Mouse (Mus musculus) forebrain, postnatal 0 days (tissue): ENCODE data around the gene Tfdp1. TPM values are rescaled to one million over a fixed set of nuclear protein-coding genes. Genes with fewer than 3 reads are reported as not detected.
A peak's percentile ranks its signal among the peaks of the same experiment; 100 is the strongest.

Experiments used
- ATAC-seq: fragments of 200-750 bp; cut with Nextera tagmentation; 2 replicates; pipeline ENCODE4 v1.8.0; 2017; ENCODE audit warnings: mild to moderate bottlenecking, moderate library complexity
- DNase-seq: peaks from one replicate; pipeline ENCODE4 v3.0.0-alpha.2; 2015
- H3K27ac ChIP-seq: fragments of 300-500 bp; sonication (generic); 2 replicates; pipeline ENCODE4 v1.5.1; 2014; ENCODE audit warnings: low read depth, mild to moderate bottlenecking, antibody characterized with exemption, low read length, moderate library complexity, mixed read lengths
- H3K27me3 ChIP-seq: fragments of 300-500 bp; sonication (generic); 2 replicates; pipeline ENCODE4 v1.6.1; 2014; ENCODE audit warnings: mild to moderate bottlenecking, low read length, mixed read lengths; ENCODE audit not compliant: insufficient read depth
- H3K36me3 ChIP-seq: fragments of 300-500 bp; sonication (generic); 2 replicates; pipeline ENCODE4 v1.6.1; 2014; ENCODE audit warnings: mild to moderate bottlenecking, moderate library complexity; ENCODE audit not compliant: insufficient read depth
- H3K4me1 ChIP-seq: fragments of 300-500 bp; sonication (generic); 2 replicates; pipeline ENCODE4 v1.6.1; 2014; ENCODE audit warnings: antibody characterized with exemption; ENCODE audit not compliant: insufficient read depth
- H3K4me2 ChIP-seq: fragments of 300-500 bp; sonication (generic); 2 replicates; pipeline ENCODE4 v1.6.1; 2014; ENCODE audit warnings: low read depth, mild to moderate bottlenecking, moderate library complexity
- H3K4me3 ChIP-seq: fragments of 300-500 bp; sonication (generic); 2 replicates; pipeline ENCODE4 v1.5.1; 2014; ENCODE audit warnings: low read depth, low read length, mixed read lengths
- H3K9ac ChIP-seq: fragments of 300-500 bp; sonication (generic); 2 replicates; pipeline ENCODE4 v1.6.1; 2014; ENCODE audit warnings: mild to moderate bottlenecking
- H3K9me3 ChIP-seq: fragments of 300-500 bp; sonication (generic); 2 replicates; pipeline ENCODE4 v1.6.1; 2016; ENCODE audit warnings: low read length
- CTCF ChIP-seq: sonication (generic); IDR thresholded peaks from 2 replicates; pipeline ENCODE4 v1.5.1; 2016; ENCODE audit warnings: antibody characterized with exemption, control low read depth, low read depth
- WGBS: fragments of 180-500 bp; shearing (Covaris S2); extraction: QIAGEN DNeasy Blood & Tissue Kit; methylation state at CpG from one replicate; pipeline ENCODE4 v1.1.7; 2014; 5-methylcytosine and 5-hydroxymethylcytosine counted together
- polyA plus RNA-seq: library from polyadenylated mRNA; unstranded; fragments of >200 nt; fragmentation: Nextera tagmentation; extraction: Ambion mirVana; gene quantifications from 2 replicates; pipeline ENCODE4 v1.2.1, GENCODE M21; 2015
- total RNA-seq: library from RNA; depleted of rRNA; stranded (reverse); fragments of >200 nt; gene quantifications from 2 replicates; pipeline ENCODE4 v1.2.3, GENCODE M21; 2014

Gene Tfdp1
- total and polyA plus RNA-seq, 2 experiments from 2014 or later = 80.4 to 96.8 TPM

DNA sequence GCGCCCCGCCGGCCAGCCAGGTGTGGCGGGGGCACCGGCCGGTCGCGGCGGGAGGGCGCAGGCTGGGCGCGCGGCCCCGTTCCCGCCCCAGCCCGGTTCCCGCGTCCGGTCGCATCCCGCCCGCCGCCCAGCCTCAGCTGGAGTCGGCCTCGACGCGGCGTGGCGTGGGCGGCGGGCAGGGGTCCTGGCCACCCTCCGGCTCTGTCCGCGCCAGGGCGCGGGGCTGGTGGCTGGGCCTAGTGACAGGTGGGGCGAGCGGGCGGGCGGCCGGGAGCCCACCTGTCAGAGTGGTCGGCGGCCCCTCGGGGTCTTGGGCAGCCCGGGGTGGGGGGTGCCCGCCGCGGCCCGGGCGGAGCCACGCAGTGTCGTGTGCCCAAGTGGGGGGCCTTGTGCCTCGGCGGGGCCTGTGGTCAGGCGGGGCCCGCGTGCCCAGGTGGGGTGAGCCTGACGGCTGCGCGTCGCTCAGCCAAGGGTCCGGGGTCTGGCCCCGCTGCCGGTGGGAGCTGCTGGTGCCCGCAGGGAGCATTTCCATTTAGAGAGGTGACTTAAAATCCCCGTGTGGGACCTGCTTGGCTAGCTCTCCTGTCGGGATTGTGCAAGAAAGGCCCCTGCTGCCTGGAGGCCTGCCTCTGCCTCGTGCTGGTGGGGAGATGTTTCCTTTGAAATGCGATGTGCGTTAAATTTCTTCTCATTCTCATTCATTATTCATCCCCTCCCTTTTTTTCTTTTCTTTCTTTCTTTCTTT is 522 bp downstream of the Tfdp1 start:
- no peak for TF ChIP-seq CTCF
- ATAC-seq (peak; percentile 19), DNase-seq (peak; percentile 68)
- H3K36me3 ChIP-seq = peaks cover 32% of the 10 kb centered on the region
- peak overlapping the region; percentile 91 for H3K9ac ChIP-seq
- H3K4me3 ChIP-seq = peak overlapping the region; percentile 85
- H3K4me2 ChIP-seq = peak overlapping the region; percentile 82
- H3K27me3 ChIP-seq = no peaks in the 10 kb centered on the region
- peaks cover 4% of the 10 kb centered on the region; the same call in 1 of the 2 replicates for H3K4me1 ChIP-seq
- no peaks in the 10 kb centered on the region for H3K9me3 ChIP-seq
- WGBS = under 1% methylated on average over 63 of the region's 70 CpGs
- H3K27ac ChIP-seq = peak overlapping the region; percentile 85

DNA sequence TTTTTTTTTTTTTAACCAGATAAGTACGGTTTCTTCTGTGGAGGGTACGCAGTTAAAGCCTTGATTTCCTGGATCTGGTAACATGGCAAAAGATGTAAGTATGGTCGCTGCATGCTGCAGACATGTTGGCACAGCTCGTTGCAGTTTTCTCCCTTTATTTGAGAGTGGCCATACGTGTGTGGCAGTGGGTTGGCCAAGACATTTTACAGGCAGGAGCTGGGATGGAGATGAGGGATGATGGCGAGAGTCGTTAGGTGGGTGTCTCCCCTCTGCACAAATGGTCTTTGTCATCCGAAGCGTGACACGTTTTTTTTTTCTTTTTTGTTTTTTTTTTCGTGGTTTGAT is 1.1 kb downstream of the Tfdp1 start:
- Histone ChIP-seq H3K9ac (peak overlapping the region; percentile 91), H3K36me3 (peaks cover 36% of the 10 kb centered on the region), H3K27me3 (no peaks in the 10 kb centered on the region), H3K4me3 (peak overlapping the region; percentile 85), H3K4me2 (peak overlapping the region; percentile 82), H3K4me1 (peaks cover 4% of the 10 kb centered on the region; the same call in 1 of the 2 replicates), H3K27ac (peak overlapping the region; percentile 85), H3K9me3 (no peaks in the 10 kb centered on the region)
- DNase-seq = peak; percentile 52
- WGBS = 5% methylated on average over 11 of the region's 11 CpGs
- ATAC-seq = no peak
- TF ChIP-seq CTCF = no peak

DNA sequence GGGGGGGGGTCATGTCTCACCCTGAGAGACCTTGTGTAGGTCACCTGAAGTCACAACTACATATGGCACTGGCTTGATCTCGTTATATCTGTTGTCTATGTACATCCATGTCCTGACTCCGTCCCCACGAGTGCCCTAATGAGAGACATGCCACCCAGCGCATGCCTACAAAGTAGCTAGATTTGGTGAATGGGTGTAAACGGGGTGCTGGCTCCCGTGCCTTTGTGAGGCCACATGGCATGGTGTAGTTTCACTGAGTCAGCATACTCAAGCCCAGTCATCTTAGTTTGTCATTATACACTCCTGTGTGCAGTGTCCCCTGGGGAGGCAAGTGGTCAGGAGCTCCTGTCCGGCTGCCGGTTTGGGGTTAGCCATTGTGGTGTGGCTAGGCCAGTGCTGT is 2.1 kb downstream of the Tfdp1 start:
- peaks cover 41% of the 10 kb centered on the region for H3K36me3 ChIP-seq
- ATAC-seq (no peak), DNase-seq (no peak)
- H3K4me1 ChIP-seq = peaks cover 4% of the 10 kb centered on the region; the same call in 1 of the 2 replicates
- no peaks in the 10 kb centered on the region for H3K9me3 ChIP-seq
- peak overlapping the region; percentile 82; the same call in 1 of the 2 replicates for H3K4me2 ChIP-seq
- H3K27ac ChIP-seq = no peak overlapping the region
- 73% methylated on average over 8 of the region's 8 CpGs for WGBS
- no peak overlapping the region; the same call in 1 of the 2 replicates for H3K9ac ChIP-seq
- no peak overlapping the region for H3K4me3 ChIP-seq
- no peak for TF ChIP-seq CTCF
- no peaks in the 10 kb centered on the region for H3K27me3 ChIP-seq

DNA sequence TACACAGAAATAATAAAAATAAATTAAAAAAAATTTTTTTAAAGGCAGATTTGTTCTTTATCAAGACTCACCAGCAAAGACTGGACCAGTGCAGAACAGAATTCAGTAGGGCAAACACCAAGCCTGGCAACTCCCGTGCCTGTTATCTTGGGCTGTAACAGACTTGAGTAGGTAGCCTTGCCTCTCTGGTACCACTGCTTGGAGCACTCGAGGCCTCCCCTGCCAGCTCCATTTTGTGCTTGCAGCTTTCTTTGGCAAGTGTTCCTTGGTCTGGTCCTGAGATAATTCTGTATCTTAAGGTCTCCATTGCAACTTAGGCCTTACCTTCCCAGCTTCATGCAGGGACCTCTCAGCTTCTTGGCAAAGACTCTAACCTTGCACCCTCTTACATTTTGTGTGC is 3.8 kb downstream of the Tfdp1 start:
- H3K4me2 ChIP-seq = no peak overlapping the region
- H3K27me3 ChIP-seq = no peaks in the 10 kb centered on the region
- TF ChIP-seq CTCF = no peak
- no peak overlapping the region for H3K9ac ChIP-seq
- H3K9me3 ChIP-seq = no peaks in the 10 kb centered on the region
- no peak overlapping the region for H3K4me3 ChIP-seq
- peaks cover 4% of the 10 kb centered on the region; the same call in 1 of the 2 replicates for H3K4me1 ChIP-seq
- whole genome bisulfite sequencing = 73% methylated on average over 2 of the region's 2 CpGs
- H3K27ac ChIP-seq = no peak overlapping the region
- H3K36me3 ChIP-seq = peaks cover 58% of the 10 kb centered on the region
- no peak for DNase-seq
- ATAC-seq = no peak

DNA sequence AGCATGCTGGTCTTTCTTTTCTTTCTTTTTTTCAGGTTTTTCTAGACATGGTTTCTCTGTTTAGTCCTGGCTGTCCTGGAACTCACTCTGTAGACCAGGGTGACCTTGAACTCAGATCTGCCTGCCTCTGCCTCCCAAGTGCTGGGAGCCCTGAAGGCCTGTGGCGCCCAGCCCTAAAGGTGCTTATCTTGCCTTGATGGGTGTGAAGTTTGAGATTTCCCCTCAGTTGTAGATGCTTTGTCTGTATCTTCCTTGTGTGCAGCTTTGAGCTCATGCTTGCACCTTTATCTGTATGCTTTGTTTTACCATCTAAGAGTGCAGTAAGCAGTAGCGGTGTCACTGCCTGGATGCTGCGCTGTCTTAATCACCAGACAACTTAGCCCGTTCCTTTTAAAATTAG is 4.6 kb downstream of the Tfdp1 start:
- WGBS = 96% methylated on average over 4 of the region's 4 CpGs
- H3K4me3 ChIP-seq = no peak overlapping the region
- DNase-seq = no peak
- ATAC-seq = no peak
- no peaks in the 10 kb centered on the region for H3K27me3 ChIP-seq
- no peak overlapping the region for H3K27ac ChIP-seq
- H3K4me1 ChIP-seq = peaks cover 4% of the 10 kb centered on the region; the same call in 1 of the 2 replicates
- no peaks in the 10 kb centered on the region for H3K9me3 ChIP-seq
- no peak overlapping the region for H3K9ac ChIP-seq
- no peak overlapping the region for H3K4me2 ChIP-seq
- H3K36me3 ChIP-seq = peaks cover 65% of the 10 kb centered on the region
- no peak for TF ChIP-seq CTCF

DNA sequence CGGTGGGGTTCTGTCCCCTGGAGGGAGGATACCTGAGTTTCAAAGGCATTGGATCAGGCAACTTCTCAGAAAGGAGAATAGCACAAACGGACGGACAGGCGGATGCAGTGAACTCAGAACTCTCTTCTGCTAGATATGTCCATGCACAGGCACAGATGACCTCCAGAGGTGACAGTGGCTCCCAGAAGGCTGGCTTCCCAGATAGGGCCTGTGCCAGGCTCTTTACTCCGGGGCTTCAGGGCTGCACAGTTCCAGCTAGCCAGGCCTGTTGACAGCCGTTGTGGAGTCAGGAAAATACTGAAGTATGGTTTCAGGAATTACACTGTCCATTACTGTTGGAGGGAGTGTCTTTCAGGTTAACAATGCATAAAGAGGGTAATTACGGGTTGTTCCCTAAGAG is 11.5 kb downstream of the Tfdp1 start:
- Histone ChIP-seq H3K9ac (no peak overlapping the region), H3K4me2 (no peak overlapping the region), H3K27me3 (no peaks in the 10 kb centered on the region), H3K4me1 (no peaks in the 10 kb centered on the region), H3K9me3 (no peaks in the 10 kb centered on the region), H3K36me3 (peaks cover 82% of the 10 kb centered on the region), H3K27ac (no peak overlapping the region), H3K4me3 (no peak overlapping the region)
- no peak for TF ChIP-seq CTCF
- 88% methylated on average over 7 of the region's 7 CpGs for whole genome bisulfite sequencing
- DNase-seq = no peak
- no peak for ATAC-seq

DNA sequence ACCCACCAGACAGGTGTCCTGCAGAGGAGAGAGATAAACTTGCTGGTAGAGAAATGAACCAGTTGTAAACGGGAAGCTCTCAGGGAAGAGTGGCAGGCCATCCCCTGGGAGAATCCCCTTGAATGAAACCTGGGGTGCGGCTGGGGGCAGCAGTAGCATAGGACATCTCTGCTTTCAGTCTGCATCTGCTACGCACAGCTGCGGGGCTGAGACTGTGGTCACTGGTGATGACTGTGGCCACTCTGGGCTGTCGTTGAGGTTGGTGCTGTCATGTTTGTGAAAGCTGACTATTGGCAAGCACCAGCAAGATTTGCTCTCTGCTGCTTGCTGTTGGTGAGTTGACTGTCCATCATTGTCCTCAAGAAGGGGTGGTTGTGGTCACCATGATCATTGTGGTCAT is 13.0 kb downstream of the Tfdp1 start:
- Histone ChIP-seq H3K27ac (no peak overlapping the region), H3K9ac (no peak overlapping the region), H3K4me2 (no peak overlapping the region), H3K4me1 (no peaks in the 10 kb centered on the region), H3K4me3 (no peak overlapping the region), H3K36me3 (peaks cover 77% of the 10 kb centered on the region), H3K9me3 (no peaks in the 10 kb centered on the region), H3K27me3 (no peaks in the 10 kb centered on the region)
- DNase-seq (no peak), ATAC-seq (no peak)
- TF ChIP-seq CTCF = no peak
- 84% methylated on average over 5 of the region's 5 CpGs for WGBS
